Mouse (Mus musculus): ENCODE data around the gene Cckar. TPM values are rescaled to one million over a fixed set of nuclear protein-coding genes. Genes with fewer than 3 reads are reported as not detected.
A peak's percentile ranks its signal among the peaks of the same experiment; 100 is the strongest.
"Not testable (repeated sequence)": the region's sequence is repeated elsewhere in the genome, so short reads cannot be mapped to it uniquely, and the experiment has no call there.

Cckar gene
- total RNA-seq, 1 experiment from 2014 or later = not detected

DNA sequence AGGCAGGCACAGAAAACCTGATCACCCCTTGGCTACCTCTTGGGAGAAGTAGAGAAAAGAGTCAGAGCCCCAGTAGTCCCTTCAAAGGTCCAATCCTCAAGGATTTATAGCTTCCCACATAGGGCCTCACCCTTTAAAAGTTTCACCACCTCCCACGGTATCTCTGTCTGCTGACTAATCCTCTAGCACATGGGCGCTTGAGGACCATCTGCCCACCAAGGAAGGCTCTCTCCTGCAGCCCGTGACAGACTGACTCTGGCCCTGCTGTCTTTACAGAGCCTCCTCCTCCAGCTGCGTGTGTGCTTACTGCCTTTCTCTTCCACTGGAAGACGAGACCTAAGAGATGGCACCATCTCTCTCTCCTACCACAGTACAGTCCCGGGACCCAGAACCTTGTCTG lies 27.9 kb downstream of the Cckar start:
- no peak for ATAC-seq (replicated peaks in 1 of 2; ENCODE audit: insufficient read depth in 1 of 2, low FRiP score in 2 of 2, low TSS enrichment in 1 of 2, low read depth in 1 of 2, poor library complexity in 2 of 2, severe bottlenecking in 2 of 2)

DNA sequence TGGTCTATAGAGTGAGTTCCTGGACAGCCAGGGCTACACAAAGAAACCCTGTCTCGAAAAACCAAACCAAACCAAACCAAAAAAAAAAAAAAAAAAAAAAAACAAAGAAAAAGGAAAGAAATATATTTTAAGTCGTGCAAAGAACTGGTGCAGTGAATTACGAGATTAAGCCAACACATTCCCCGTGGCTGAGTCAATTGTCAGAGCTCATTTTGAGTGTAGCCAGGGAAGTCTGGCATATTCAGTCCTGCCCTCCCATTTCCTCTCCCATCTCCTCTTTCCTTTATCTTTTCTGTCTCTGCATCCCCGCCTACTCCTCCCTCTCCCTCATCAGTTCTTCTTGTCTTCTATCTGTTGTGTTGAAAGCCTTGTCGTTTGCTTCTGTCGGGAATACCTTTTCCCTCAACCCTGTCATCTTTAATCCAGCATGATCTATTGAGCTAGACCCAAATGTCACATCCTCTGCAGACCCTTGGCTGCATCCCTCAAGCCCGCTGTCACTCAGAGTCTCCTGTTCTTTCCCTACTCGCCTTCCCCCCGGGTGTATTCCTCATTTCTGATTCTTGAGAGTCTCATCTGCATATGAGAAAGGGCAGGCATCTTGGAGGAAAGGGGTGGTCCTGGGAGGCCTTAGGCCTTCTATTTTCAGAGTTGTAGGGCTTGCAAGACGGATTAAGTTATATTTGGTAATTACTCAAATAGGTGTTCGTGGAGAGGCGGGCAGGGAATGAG lies 29.3 kb downstream of the Cckar start:
- no peak for ATAC-seq (replicated peaks in 1 of 2; ENCODE audit: insufficient read depth in 1 of 2, low FRiP score in 2 of 2, low TSS enrichment in 1 of 2, low read depth in 1 of 2, poor library complexity in 2 of 2, severe bottlenecking in 2 of 2)

DNA sequence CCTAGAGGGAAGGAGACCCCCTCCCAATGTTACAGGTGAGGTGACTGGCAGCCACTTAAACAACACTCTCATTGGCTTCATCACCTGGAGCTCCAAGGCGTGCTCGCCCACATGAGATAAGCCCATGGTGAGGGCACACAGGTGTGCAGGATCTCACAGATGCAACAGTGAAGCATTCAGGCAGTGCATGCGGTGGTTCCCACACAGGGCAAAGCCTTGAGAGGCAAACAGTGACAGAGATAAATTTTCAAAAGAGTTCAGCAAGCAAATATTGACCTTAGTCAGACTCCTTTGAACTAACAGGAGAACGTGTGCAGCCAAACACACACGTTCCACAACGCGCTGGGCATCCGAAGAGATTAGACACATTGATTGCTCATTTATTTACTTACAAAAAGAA lies 30.8 kb downstream of the Cckar start:
- no peak for ATAC-seq (replicated peaks in 1 of 2; ENCODE audit: insufficient read depth in 1 of 2, low FRiP score in 2 of 2, low TSS enrichment in 1 of 2, low read depth in 1 of 2, poor library complexity in 2 of 2, severe bottlenecking in 2 of 2)

DNA sequence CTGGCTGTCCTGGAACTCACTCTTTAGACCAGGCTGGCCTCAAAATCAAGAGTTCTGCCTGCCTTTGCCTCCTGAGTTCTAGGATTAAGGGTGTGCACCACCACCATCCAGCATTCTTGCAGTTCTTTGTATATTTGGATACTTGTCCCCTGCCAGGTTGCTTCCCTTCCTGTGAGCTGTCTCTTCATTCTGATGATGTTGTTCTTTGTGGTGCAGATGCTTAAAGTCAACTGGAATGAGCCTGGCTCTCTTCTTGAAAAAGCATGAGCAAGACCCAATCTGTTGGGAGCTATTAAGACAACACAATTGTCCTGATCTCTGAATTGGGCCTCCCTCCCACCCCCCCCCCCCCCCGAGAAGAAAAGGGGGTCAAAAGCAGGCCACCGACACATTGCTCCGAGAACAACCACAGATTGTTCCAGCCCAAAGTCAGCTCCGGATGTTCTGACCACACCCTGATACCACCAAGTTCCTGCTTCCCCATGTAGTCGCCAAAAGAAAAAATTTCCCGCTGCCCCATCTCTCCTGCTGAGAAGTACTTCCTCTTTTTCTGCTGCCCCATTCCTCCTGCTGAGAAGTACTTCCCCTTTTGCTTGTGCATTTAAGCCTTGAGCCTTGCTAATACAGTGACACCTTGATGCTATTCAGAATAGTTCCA lies 33.9 kb downstream of the Cckar start:
- not testable (repeated sequence) for ATAC-seq (replicated peaks in 1 of 2; ENCODE audit: insufficient read depth in 1 of 2, low FRiP score in 2 of 2, low TSS enrichment in 1 of 2, low read depth in 1 of 2, poor library complexity in 2 of 2, severe bottlenecking in 2 of 2)

DNA sequence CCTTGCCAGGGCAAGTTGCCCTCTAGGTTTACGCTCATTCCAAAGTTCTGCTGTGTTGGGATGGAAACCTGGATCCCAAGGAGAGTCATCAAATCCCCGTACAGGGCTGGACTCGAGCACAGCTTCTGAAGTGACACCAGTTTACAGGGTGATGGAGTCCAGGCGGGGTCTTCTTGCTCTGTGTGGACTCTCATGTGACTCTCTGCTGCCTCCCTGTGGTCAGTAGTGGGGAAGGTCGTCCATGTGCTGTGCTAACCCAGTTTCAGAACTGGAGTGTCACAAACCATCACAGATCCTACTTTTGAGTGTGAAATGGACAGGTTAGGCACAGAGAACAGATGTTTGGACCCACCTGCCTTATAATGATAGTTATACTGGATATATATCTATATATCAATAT lies 35.2 kb downstream of the Cckar start:
- ATAC-seq (replicated peaks in 1 of 2; ENCODE audit: insufficient read depth in 1 of 2, low FRiP score in 2 of 2, low TSS enrichment in 1 of 2, low read depth in 1 of 2, poor library complexity in 2 of 2, severe bottlenecking in 2 of 2) = peak; percentile 83 to 89

DNA sequence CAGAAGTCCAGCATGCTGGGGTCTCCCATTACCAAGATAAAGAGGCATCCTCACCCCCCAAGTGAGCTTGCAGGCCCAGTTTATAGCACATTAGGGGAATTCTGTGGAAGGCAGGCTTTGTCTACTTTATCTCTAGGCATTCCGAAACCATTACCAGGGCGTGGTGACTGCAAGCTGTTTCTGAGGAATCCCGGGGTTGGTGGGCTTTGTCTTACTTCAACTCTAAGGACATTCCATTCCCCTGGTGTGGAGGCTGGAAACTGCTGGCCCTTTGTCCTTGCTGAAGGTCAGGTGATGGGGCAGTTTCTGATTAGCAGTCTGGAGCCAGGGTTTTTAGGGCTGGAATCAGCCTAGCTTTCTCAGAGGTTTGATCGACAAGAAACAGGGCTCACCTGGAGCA lies 36.0 kb downstream of the Cckar start:
- ATAC-seq (replicated peaks in 1 of 2; ENCODE audit: insufficient read depth in 1 of 2, low FRiP score in 2 of 2, low TSS enrichment in 1 of 2, low read depth in 1 of 2, poor library complexity in 2 of 2, severe bottlenecking in 2 of 2) = no peak

DNA sequence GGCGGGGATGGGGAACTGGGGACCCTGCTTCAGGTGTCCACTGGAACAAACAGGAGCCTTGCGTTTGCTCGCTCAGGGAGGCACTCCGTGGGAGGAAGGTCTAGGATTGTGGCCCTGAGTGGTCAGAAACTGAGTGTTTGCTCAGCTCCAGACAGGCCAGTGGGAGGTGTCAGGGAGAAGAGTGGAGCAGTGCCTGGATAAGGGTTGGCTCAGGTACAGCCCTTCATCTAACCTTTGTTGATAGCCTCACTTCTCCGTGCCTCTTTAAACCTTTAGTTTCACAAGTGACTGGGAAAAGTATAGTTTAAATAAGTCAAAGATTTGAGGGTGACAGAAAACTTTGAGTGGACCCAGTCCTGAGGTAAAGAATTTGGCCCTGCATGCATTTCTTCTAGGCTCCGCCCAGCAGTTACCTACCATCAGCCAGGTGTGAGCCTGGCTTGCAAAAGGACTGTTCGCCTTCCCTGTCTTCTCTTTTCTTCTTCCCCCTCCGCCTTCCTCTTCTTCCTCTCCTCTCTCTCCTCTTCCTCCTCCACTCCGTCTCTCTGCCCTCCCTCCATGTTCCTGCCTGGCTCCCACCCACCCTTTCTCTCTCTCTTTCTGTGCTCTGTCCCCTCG lies 37.1 kb downstream of the Cckar start:
- no peak for ATAC-seq (replicated peaks in 1 of 2; ENCODE audit: insufficient read depth in 1 of 2, low FRiP score in 2 of 2, low TSS enrichment in 1 of 2, low read depth in 1 of 2, poor library complexity in 2 of 2, severe bottlenecking in 2 of 2)

DNA sequence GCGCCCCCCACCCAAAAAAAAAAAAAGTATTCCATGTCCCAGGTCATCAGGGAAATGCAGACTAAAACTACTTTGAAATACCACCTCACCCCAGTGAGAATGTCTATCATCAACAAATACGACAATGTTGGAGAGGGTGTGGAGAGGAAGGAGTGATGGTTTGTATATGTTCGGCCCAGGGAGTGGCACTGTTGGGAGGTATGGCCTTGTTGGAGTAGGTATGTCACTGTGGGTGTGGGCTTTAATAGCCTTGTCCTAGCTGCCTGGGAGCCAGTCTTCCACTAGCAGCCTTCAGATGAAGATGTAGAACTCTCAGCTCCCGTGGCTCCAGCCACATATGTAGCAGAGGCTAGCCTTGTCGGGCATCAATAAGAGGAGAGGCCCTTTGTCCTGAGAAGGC lies 39.5 kb downstream of the Cckar start:
- ATAC-seq (replicated peaks in 1 of 2; ENCODE audit: insufficient read depth in 1 of 2, low FRiP score in 2 of 2, low TSS enrichment in 1 of 2, low read depth in 1 of 2, poor library complexity in 2 of 2, severe bottlenecking in 2 of 2) = no peak

DNA sequence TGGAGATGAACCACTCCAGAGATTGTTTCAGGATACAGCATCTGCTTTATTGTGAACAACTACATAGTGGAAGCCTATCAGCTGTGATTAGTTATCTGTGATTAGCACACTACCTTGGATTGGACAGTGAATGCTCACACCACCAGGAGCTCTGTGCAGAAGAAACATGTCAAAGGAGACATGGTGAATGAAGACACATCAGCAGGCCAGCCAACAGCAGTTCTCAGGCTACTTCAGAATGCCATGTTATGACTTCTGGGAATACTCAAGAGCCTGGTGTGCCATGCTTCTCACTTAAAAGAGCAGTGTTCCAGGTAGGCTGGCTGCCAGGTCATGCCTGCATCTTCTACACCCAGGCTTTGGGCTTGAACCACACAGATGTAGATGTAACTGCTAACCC lies 43.8 kb downstream of the Cckar start:
- ATAC-seq (replicated peaks in 1 of 2; ENCODE audit: insufficient read depth in 1 of 2, low FRiP score in 2 of 2, low TSS enrichment in 1 of 2, low read depth in 1 of 2, poor library complexity in 2 of 2, severe bottlenecking in 2 of 2) = no peak

DNA sequence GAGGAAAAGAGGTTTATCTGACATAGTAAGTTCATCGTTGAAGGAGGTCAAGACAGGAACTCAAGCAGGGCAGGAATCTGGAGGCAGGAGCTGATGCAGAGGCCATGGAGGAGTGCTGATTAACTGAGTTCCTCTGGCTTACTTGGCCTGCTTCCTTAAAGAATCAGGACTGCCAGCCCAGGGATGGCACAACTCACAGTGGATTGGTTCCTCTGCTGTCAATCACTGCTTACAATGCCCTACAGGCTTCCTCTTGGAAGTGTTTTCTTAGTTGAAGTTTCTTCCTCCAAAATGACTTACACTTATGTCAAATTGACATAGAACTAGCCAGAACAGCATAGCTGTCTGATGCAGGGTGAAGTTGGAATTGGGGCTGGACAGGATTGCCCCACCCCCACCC lies 45.1 kb downstream of the Cckar start:
- peak; percentile 28 to 34; a peak in 2 of 4 replicates for ATAC-seq (replicated peaks in 1 of 2; ENCODE audit: insufficient read depth in 1 of 2, low FRiP score in 2 of 2, low TSS enrichment in 1 of 2, low read depth in 1 of 2, poor library complexity in 2 of 2, severe bottlenecking in 2 of 2)

DNA sequence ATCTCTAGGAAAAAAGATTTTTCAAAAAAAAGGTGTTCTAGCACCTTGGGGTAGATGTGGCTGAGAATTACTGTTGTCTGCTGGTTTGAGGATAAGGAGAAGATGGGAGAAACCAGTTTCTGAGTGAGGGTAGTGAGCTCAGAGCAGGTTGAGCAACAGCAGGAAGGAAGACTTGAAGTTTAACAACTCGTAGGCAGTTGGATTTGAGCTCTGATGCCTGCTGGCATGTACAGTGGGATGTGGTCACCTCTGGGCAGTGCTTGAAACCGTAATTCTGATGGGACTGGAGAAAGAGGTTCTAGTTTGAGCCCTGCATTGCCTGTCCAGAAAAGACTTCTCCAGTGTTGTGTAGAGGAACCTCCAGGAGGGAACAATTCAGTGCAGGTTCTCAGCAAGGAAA lies 46.0 kb downstream of the Cckar start:
- no peak for ATAC-seq (replicated peaks in 1 of 2; ENCODE audit: insufficient read depth in 1 of 2, low FRiP score in 2 of 2, low TSS enrichment in 1 of 2, low read depth in 1 of 2, poor library complexity in 2 of 2, severe bottlenecking in 2 of 2)

DNA sequence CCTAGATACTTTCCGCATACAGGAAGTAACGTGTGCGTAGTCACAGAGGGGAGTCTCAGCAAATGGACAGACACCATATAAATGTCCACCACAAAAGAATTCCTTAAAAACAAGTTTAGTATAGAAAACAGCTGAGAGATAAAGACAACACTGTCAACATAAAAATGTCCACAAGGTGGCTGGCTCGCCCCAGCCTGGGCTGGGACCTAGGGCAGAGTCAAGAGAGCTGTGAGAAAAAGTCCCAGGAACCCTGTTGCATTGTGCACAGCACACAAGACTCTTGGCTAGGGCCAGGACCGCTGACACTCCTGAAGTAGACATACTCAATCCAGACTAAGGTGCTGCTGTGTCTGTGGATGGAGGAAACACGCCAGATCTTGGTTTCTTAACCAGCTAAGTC lies 49.6 kb downstream of the Cckar start:
- 0 out of 4 replicates have a peak, but pooled peaks of 1 of the 2 experiments have one; percentile 22 for ATAC-seq (replicated peaks in 1 of 2; ENCODE audit: insufficient read depth in 1 of 2, low FRiP score in 2 of 2, low TSS enrichment in 1 of 2, low read depth in 1 of 2, poor library complexity in 2 of 2, severe bottlenecking in 2 of 2)

DNA sequence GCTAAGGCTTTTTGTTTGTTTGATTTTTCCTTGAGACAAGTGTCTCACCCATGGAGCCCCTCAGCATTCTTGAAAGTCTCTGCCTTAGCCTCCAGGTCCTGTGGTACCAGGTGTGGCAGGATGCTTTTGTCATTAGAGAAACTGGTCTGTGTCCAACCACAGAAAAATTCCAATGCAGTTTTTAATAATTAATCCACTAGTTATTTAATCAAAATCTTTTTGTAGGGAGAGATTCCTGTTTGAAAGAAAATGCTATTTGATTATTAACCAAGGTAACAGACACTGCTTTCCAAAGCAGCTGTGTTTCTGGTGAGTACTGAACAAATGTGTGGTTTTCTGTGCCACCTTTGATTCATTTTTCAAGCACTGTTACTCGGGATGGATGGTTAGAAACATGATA lies 50.9 kb downstream of the Cckar start:
- ATAC-seq (replicated peaks in 1 of 2; ENCODE audit: insufficient read depth in 1 of 2, low FRiP score in 2 of 2, low TSS enrichment in 1 of 2, low read depth in 1 of 2, poor library complexity in 2 of 2, severe bottlenecking in 2 of 2) = no peak

Other genes starting within 250 kb of the Cckar start
- gene Rbpj, start 241.6 kb downstream of the Cckar start, total RNA-seq (2017) = 37.7 and 51.2 TPM in 2 replicates
- 16.3 and 42.4 TPM in 2 replicates for gene Tbc1d19, start 101.9 kb upstream of the Cckar start, total RNA-seq (2017)

Data from hematopoietic stem cell, adult 5-6 weeks (primary cell).